Mouse (Mus musculus) liver, embryonic 14.5 days (tissue): ENCODE results near the gene Abhd17c. TPM values are rescaled to one million over a fixed set of nuclear protein-coding genes. Genes with fewer than 3 reads are reported as not detected.

Source experiments
- ATAC-seq: fragments of 200-750 bp; cut with Nextera tagmentation; 2 replicates; pipeline ENCODE4 v1.8.0; 2017; ENCODE audit warnings: moderate number of reproducible peaks, mild to moderate bottlenecking, moderate library complexity; ENCODE audit not compliant: insufficient read depth
- DNase-seq, 3 experiments: peaks; one replicate each; pipeline ENCODE4 v3.0.0-alpha.2; 2012 to 2013; ENCODE audit warnings: low read depth in 3 of 3, low spot score in 3 of 3
- H3K27ac ChIP-seq: fragments of 300-500 bp; sonication (generic); 2 replicates; pipeline ENCODE4 v1.5.1; 2014; ENCODE audit warnings: moderate library complexity, mild to moderate bottlenecking, control low read depth, inconsistent platforms
- H3K27me3 ChIP-seq: fragments of 300-500 bp; sonication (generic); 2 replicates; pipeline ENCODE4 v1.6.1; 2014; ENCODE audit warnings: mild to moderate bottlenecking, low read length, moderate library complexity; ENCODE audit not compliant: control insufficient read depth, insufficient read depth
- H3K36me3 ChIP-seq: fragments of 300-500 bp; sonication (generic); replicated peaks from 2 replicates; pipeline ENCODE4 v1.6.1; 2014; ENCODE audit warnings: low read depth; ENCODE audit not compliant: control insufficient read depth, insufficient read depth
- H3K4me1 ChIP-seq, 2 experiments: fragments of 200-500 bp in 1 of 2; fragments of 300-500 bp in 1 of 2; sonication (generic) in 1 of 2; replicated peaks; 2 replicates each; pipeline ENCODE4 v1.6.1; 2012 to 2014; ENCODE audit warnings: antibody characterized with exemption in 1 of 2, inconsistent platforms in 1 of 2, low read length in 1 of 2; ENCODE audit not compliant: control insufficient read depth in 2 of 2, insufficient read depth in 2 of 2
- H3K4me2 ChIP-seq: fragments of 300-500 bp; sonication (generic); 2 replicates; pipeline ENCODE4 v1.6.1; 2014; ENCODE audit warnings: low read depth, mild to moderate bottlenecking, control low read depth, moderate library complexity
- H3K4me3 ChIP-seq, 2 experiments: fragments of 200-500 bp in 1 of 2; fragments of 300-500 bp in 1 of 2; sonication (generic) in 1 of 2; 2 replicates each; pipeline ENCODE4 v1.5.1; 2012 to 2014; ENCODE audit warnings: low read depth in 2 of 2, low read length in 2 of 2, mild to moderate bottlenecking in 2 of 2, control low read depth in 1 of 2, inconsistent platforms in 1 of 2, moderate library complexity in 1 of 2; ENCODE audit not compliant: insufficient read depth in 1 of 2
- H3K9ac ChIP-seq: fragments of 300-500 bp; sonication (generic); replicated peaks from 2 replicates; pipeline ENCODE4 v1.6.1; 2014; ENCODE audit warnings: mild to moderate bottlenecking, control low read depth, moderate library complexity
- H3K9me3 ChIP-seq: fragments of 300-500 bp; sonication (generic); 2 replicates; pipeline ENCODE4 v1.6.1; 2016; ENCODE audit warnings: low read length, mixed read lengths; ENCODE audit not compliant: control insufficient read depth
- CTCF ChIP-seq: IDR thresholded peaks from 2 replicates; pipeline ENCODE4 v1.5.1; 2016; ENCODE audit warnings: antibody characterized with exemption, low read depth, control low read depth
- EP300 ChIP-seq: IDR thresholded peaks from 2 replicates; pipeline ENCODE4 v1.6.1; 2016; ENCODE audit warnings: antibody characterized with exemption, low read depth
- WGBS: fragments of 180-500 bp; shearing (Covaris S2); extraction: QIAGEN DNeasy Blood & Tissue Kit; methylation state at CpG from one replicate; pipeline ENCODE4 v1.1.7; 2014; ENCODE audit not compliant: insufficient replicate concordance; 5-methylcytosine and 5-hydroxymethylcytosine counted together
- polyA plus RNA-seq, 2 experiments: library from polyadenylated mRNA; depleted of rRNA in 1 of 2; stranded (reverse) in 1 of 2; unstranded in 1 of 2; fragments of >200 nt; fragmentation: Nextera tagmentation in 1 of 2; extraction: Ambion mirVana in 1 of 2; gene quantifications; 2 replicates each; pipeline versions ENCODE4 v1.2.1 to v1.2.3; 2012 to 2014

Gene Abhd17c
- polyA plus RNA-seq, 2 experiments: 13.0 to 15.1 TPM

DNA sequence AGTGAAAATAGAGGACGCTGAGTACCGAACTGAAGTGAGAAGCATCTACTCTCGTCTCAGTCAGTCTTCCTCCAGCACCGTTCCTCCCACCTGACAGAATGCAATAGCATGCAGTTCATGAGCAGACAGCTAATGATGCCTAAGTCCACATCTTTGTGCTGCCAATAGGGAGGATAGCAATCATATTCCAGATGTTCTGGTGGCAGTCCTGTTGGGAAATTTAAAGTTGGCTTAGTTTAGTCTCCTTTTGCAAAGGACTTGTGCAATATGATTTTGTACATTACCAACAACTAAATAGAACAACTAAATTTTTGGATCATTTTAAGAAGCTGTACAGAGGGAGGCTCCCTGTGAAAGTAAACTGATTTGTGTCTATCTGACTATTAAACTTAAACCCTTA, 2.1 kb upstream of the Abhd17c start:
- ATAC-seq (no peak), DNase-seq (no peak)
- Histone ChIP-seq H3K9me3 (no peaks in the 10 kb centered on the region), H3K4me3 (no peak overlapping the region), H3K4me1 (peaks cover 3 to 15% of the 10 kb centered on the region in 2 experiments; a peak in 3 of 4 replicates), H3K4me2 (no peak overlapping the region), H3K9ac (no peak overlapping the region), H3K27ac (no peak overlapping the region), H3K36me3 (no peaks in the 10 kb centered on the region), H3K27me3 (no peaks in the 10 kb centered on the region)
- no peak for TF ChIP-seq EP300
- no peak for TF ChIP-seq CTCF
- 73% methylated on average over 4 of the region's 4 CpGs for WGBS

GRCm38 (mm10) chr7:84152821-84153220, 1.1 kb upstream of the Abhd17c start:
- WGBS: 67% methylated on average over 4 of the region's 4 CpGs
- Histone ChIP-seq H3K4me2 (no peak overlapping the region), H3K27me3 (no peaks in the 10 kb centered on the region), H3K27ac (no peak overlapping the region), H3K9ac (no peak overlapping the region), H3K4me1 (peaks cover 8 to 22% of the 10 kb centered on the region in 2 experiments; a peak in 3 of 4 replicates), H3K9me3 (no peaks in the 10 kb centered on the region), H3K36me3 (no peaks in the 10 kb centered on the region), H3K4me3 (no peak overlapping the region)
- TF ChIP-seq EP300 (no peak), CTCF (no peak)
- DNase-seq: no peak
- no peak for ATAC-seq

DNA sequence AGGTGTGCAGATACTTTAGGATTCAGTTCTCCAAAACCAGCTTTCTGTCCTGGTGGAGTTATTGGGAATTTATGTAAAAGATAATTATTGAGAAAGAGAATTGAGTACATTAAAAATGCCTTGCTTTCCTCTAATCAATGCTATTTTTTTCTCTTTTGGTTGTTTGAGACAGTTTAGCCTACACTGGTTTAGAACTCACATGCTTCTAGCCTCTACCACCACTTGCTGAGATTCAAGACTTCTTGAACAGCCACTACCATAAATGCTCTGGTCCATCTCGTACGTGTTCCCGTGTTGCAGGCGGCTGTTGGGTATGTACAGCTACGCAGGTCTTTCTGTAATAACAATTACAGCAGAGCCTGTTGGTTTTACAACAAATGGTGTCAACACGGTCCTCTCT, 681 bp upstream of the Abhd17c start:
- Histone ChIP-seq H3K4me2 (peak overlapping the region; percentile 96), H3K4me3 (peak overlapping the region in 1 of 2 experiments; percentile 90; a peak in 2 of 4 replicates), H3K27me3 (no peaks in the 10 kb centered on the region), H3K27ac (no peak overlapping the region), H3K9ac (no peak overlapping the region), H3K9me3 (no peaks in the 10 kb centered on the region), H3K4me1 (peaks cover 8 to 23% of the 10 kb centered on the region in 2 experiments; a peak in 3 of 4 replicates), H3K36me3 (no peaks in the 10 kb centered on the region)
- DNase-seq (no peak), ATAC-seq (no peak)
- WGBS: 66% methylated on average over 6 of the region's 6 CpGs
- TF ChIP-seq CTCF (no peak), EP300 (no peak)

DNA sequence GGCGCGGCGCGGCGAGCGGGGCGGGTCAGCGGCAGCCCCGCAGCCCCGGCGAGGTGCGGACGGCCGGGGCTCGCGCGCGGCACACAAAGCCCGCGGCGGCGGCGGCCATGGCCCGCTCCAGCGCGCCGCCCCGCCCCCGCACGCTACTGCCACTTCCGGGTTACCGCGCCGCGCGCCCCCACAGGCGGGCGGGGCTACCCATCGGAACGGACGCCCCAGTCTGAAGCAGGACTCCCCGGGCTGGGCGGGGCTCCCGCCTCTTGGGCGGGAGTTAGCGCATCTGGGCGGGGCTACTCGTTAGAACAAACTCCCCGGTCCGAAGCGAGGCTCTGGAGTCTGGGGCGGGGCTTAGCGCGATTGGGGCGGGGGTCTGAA, 254 bp upstream of the Abhd17c start:
- under 1% methylated on average over 29 of the region's 55 CpGs for WGBS
- Histone ChIP-seq H3K27me3 (no peaks in the 10 kb centered on the region), H3K27ac (no peak overlapping the region), H3K36me3 (no peaks in the 10 kb centered on the region), H3K9ac (peak overlapping the region; percentile 83), H3K4me3 (peak overlapping the region; percentile 75 to 90), H3K9me3 (no peaks in the 10 kb centered on the region), H3K4me1 (peaks cover 8 to 26% of the 10 kb centered on the region in 2 experiments; a peak in 3 of 4 replicates), H3K4me2 (peak overlapping the region; percentile 96)
- TF ChIP-seq EP300 (no peak), CTCF (0 out of 2 replicates have a peak, but pooled peaks have one; percentile 8)
- ATAC-seq (peak; percentile 94), DNase-seq (peak; percentile 84 to 88 (median 86))

DNA sequence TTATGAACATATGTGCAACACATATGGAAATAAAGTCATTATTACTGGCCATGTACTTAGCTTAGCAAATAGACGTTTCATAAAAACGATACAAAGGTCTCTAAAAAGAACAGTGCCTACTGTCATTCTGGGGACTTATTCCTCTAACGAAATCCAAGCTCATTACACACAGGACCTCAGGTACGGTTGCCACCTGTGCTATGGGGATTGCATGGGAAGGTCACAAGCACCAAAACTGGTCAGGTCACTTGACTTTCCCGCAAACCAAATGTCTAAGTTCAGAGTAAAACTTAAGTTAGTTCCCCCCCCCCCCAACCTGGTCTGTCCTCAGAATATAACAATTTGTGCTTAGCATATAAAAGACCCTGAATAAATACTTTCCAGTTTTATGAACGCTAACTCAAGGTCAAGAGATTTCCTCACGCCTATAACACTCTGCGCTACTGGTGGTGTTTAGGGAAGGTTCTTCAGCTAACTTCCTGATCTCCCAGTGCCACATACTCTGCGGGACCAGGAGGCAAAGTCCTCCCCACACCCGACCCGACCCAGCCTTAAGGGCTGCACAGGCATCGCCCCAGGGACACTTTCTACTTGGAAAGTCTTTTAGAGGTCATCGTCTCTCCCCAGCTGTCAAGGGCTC, 1.2 kb downstream of the Abhd17c start:
- H3K27ac ChIP-seq: no peak overlapping the region
- peaks cover 8 to 32% of the 10 kb centered on the region in 2 experiments; a peak in 3 of 4 replicates for H3K4me1 ChIP-seq
- no peaks in the 10 kb centered on the region for H3K27me3 ChIP-seq
- peak overlapping the region; percentile 75 to 90 for H3K4me3 ChIP-seq
- TF ChIP-seq CTCF (no peak), EP300 (no peak)
- ATAC-seq (no peak), DNase-seq (no peak)
- H3K9me3 ChIP-seq: no peaks in the 10 kb centered on the region
- no peaks in the 10 kb centered on the region for H3K36me3 ChIP-seq
- WGBS: 10% methylated on average over 13 of the region's 13 CpGs
- H3K9ac ChIP-seq: peak overlapping the region; percentile 83
- peak overlapping the region; percentile 96 for H3K4me2 ChIP-seq
